Mouse (Mus musculus): ENCODE results near the gene Cic. TPM values are rescaled to one million over a fixed set of nuclear protein-coding genes. Genes with fewer than 3 reads are reported as not detected.
A peak's percentile ranks its signal among the peaks of the same experiment; 100 is the strongest.

Gene Cic
- polyA plus RNA-seq, 1 experiment = 128 TPM

DNA sequence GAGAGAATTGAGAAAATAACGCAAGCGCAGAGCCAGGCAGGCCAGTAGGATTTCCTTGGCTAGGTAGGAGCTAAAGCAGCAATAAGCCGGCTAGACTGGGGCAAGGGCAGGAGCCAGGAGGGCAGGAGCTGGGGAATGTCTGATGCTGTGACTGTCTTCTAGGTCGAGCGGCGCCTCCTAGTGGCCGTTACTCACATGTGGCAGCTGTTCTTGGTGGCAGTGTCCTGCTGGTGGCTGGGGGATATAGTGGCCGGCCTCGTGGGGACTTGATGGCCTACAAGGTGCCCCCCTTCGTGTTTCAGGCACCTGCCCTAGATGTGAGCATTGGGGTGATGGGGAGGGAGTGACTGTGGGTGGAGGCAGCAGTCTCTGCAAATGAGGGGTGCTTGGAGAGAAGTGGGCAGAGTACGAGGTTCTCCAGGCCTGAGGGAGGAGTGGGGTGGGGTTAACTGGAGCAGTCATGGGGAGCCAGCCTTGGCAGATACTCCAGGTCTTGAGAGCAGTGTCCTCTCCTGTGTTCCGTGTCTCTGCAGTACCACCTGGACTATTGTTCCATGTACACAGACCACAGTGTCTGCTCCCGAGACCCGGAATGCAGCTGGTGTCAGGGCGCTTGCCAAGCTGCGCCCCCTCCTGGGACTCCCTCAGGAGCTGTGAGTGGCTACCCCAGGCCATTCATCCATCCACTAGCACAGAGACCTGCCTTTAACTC is 66.2 kb downstream of the Cic start:
- no peaks in the 10 kb centered on the region for H3K36me3 ChIP-seq (ENCODE audit: control insufficient read depth, insufficient read depth, low read length, poor library complexity, severe bottlenecking)
- TF ChIP-seq EP300 (IDR thresholded peaks at IDR 0.05; ENCODE audit: insufficient read depth, low read depth, low read length) (0 out of 2 replicates have a peak, but pooled peaks have one; percentile 9), POLR2A (IDR thresholded peaks at IDR 0.05; ENCODE audit: insufficient read depth, low read length) (no peak), CTCF (IDR thresholded peaks at IDR 0.05; ENCODE audit: low read depth, low read length) (peak; percentile 97)
- no peaks in the 10 kb centered on the region for H3K4me1 ChIP-seq (ENCODE audit: control insufficient read depth, insufficient read depth, low read length)
- no peaks in the 10 kb centered on the region for H3K27me3 ChIP-seq (ENCODE audit: control insufficient read depth, insufficient read depth, low read length, poor library complexity, severe bottlenecking)
- no peak overlapping the region for H3K9ac ChIP-seq (ENCODE audit: low read depth, poor library complexity, severe bottlenecking)
- no peak overlapping the region for H3K27ac ChIP-seq (ENCODE audit: insufficient read depth, low read length)
- no peak overlapping the region for H3K4me3 ChIP-seq (ENCODE audit: low read depth, low read length)
- H3K9me3 ChIP-seq (replicated peaks; ENCODE audit: control insufficient read depth, insufficient read depth, low read length, poor library complexity, severe bottlenecking) = no peaks in the 10 kb centered on the region

DNA sequence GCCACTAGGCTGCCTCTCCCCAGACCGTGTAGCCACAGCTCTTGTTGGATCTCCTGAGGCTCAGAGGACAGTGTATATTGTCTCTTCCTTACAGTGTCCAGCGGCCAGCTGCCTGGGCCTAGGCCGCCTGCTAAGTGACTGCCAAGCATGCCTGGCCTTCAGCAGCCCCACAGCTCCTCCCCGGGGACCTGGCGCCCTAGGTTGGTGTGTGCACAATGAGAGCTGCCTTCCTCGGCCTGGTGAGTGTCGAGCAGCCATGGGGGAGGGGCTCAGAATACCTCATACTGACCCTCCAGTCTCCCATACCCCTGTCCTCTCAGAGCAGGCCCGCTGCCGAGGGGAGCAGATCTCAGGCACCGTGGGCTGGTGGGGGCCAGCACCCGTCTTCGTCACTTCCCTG is 67.0 kb downstream of the Cic start:
- Histone ChIP-seq H3K9me3 (replicated peaks; ENCODE audit: control insufficient read depth, insufficient read depth, low read length, poor library complexity, severe bottlenecking) (no peaks in the 10 kb centered on the region), H3K4me1 (ENCODE audit: control insufficient read depth, insufficient read depth, low read length) (no peaks in the 10 kb centered on the region), H3K4me3 (ENCODE audit: low read depth, low read length) (no peak overlapping the region), H3K27me3 (ENCODE audit: control insufficient read depth, insufficient read depth, low read length, poor library complexity, severe bottlenecking) (no peaks in the 10 kb centered on the region), H3K9ac (ENCODE audit: low read depth, poor library complexity, severe bottlenecking) (no peak overlapping the region), H3K36me3 (ENCODE audit: control insufficient read depth, insufficient read depth, low read length, poor library complexity, severe bottlenecking) (no peaks in the 10 kb centered on the region), H3K27ac (ENCODE audit: insufficient read depth, low read length) (no peak overlapping the region)
- TF ChIP-seq EP300 (IDR thresholded peaks at IDR 0.05; ENCODE audit: insufficient read depth, low read depth, low read length) = no peak
- TF ChIP-seq POLR2A (IDR thresholded peaks at IDR 0.05; ENCODE audit: insufficient read depth, low read length) = no peak
- no peak for TF ChIP-seq CTCF (IDR thresholded peaks at IDR 0.05; ENCODE audit: low read depth, low read length)

DNA sequence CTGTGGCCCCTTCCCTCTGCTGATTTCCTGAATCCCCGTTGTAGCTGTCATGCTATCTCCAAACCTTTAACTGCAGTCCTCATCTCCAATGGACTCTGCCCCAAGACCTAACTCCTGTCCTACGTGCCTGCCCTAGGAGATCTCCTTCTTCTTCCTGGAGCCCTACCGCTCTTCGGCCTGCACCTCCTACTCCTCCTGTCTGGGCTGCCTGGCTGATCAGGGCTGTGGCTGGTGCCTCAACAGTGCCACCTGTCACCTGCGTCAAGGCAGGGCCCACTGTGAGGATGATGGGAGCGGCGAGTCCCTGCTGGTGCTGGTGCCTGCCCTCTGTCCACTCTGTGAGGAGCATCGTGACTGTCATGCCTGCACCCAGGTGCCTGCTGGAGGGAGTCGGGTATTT is 71.8 kb downstream of the Cic start:
- H3K27ac ChIP-seq (ENCODE audit: insufficient read depth, low read length) = no peak overlapping the region
- H3K27me3 ChIP-seq (ENCODE audit: control insufficient read depth, insufficient read depth, low read length, poor library complexity, severe bottlenecking) = no peaks in the 10 kb centered on the region
- no peaks in the 10 kb centered on the region for H3K4me1 ChIP-seq (ENCODE audit: control insufficient read depth, insufficient read depth, low read length)
- TF ChIP-seq CTCF (IDR thresholded peaks at IDR 0.05; ENCODE audit: low read depth, low read length) = no peak
- H3K36me3 ChIP-seq (ENCODE audit: control insufficient read depth, insufficient read depth, low read length, poor library complexity, severe bottlenecking) = no peaks in the 10 kb centered on the region
- H3K9ac ChIP-seq (ENCODE audit: low read depth, poor library complexity, severe bottlenecking) = no peak overlapping the region
- H3K4me3 ChIP-seq (ENCODE audit: low read depth, low read length) = no peak overlapping the region
- H3K9me3 ChIP-seq (replicated peaks; ENCODE audit: control insufficient read depth, insufficient read depth, low read length, poor library complexity, severe bottlenecking) = no peaks in the 10 kb centered on the region

DNA sequence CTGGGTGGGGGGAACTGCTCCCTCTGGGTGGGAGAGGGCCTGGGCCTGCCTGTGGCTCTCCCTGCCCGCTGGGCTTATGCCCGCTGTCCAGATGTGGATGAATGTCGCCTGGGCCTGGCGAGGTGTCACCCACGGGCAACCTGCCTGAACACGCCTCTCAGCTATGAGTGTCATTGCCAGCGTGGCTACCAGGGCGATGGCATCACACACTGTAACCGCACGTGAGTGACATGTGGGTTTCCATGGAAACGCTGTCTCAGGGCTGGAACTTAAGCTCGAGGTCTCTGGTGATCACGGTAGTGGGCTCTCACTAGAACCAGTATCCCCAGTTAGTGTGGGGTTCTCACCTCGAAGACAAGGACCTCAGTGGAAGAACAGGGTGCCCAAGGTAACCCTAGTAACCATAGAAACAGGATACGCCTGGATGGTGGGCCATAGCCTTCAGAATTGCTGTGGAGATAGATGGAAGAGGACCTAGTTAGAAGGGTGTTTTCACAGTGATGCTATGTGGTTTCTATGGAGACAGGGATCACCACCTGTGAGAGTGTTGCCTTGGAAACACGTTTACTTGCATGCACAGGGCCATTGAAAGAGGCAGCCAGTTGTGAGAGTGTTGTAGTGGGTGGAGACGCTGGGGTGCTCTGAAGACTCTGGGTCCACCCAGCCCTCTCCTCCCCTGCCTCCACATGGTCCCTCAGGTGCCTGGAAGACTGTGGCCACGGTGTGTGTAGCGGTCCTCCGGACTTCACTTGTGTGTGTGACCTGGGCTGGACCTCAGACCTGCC is 73.7 kb downstream of the Cic start:
- Histone ChIP-seq H3K27me3 (ENCODE audit: control insufficient read depth, insufficient read depth, low read length, poor library complexity, severe bottlenecking) (no peaks in the 10 kb centered on the region), H3K9me3 (replicated peaks; ENCODE audit: control insufficient read depth, insufficient read depth, low read length, poor library complexity, severe bottlenecking) (no peaks in the 10 kb centered on the region), H3K36me3 (ENCODE audit: control insufficient read depth, insufficient read depth, low read length, poor library complexity, severe bottlenecking) (no peaks in the 10 kb centered on the region), H3K9ac (ENCODE audit: low read depth, poor library complexity, severe bottlenecking) (no peak overlapping the region), H3K4me3 (ENCODE audit: low read depth, low read length) (no peak overlapping the region), H3K4me1 (ENCODE audit: control insufficient read depth, insufficient read depth, low read length) (no peaks in the 10 kb centered on the region), H3K27ac (ENCODE audit: insufficient read depth, low read length) (no peak overlapping the region)
- TF ChIP-seq CTCF (IDR thresholded peaks at IDR 0.05; ENCODE audit: low read depth, low read length) = no peak
- no peak for TF ChIP-seq EP300 (IDR thresholded peaks at IDR 0.05; ENCODE audit: insufficient read depth, low read depth, low read length)
- TF ChIP-seq POLR2A (IDR thresholded peaks at IDR 0.05; ENCODE audit: insufficient read depth, low read length) = no peak

Other genes starting within 250 kb of the Cic start
- gene Grik5, start 195.4 kb upstream of the Cic start, polyA plus RNA-seq (2011; ENCODE audit: insufficient read depth, insufficient read length, low read depth, missing spikeins) = 31.5 and 40.0 TPM in 2 replicates
- gene Zfp574, start 195.1 kb upstream of the Cic start, polyA plus RNA-seq (2011; ENCODE audit: insufficient read depth, insufficient read length, low read depth, missing spikeins) = 13.5 and 14.8 TPM in 2 replicates
- 1.8 and 2.1 TPM in 2 replicates for gene Pou2f2, start 88.0 kb upstream of the Cic start, polyA plus RNA-seq (2011; ENCODE audit: insufficient read depth, insufficient read length, low read depth, missing spikeins)
- gene Dedd2, start 47.1 kb upstream of the Cic start, polyA plus RNA-seq (2011; ENCODE audit: insufficient read depth, insufficient read length, low read depth, missing spikeins) = 9.6 and 10.2 TPM in 2 replicates
- 6.5 and 7.2 TPM in 2 replicates for gene Zfp526, start 46.3 kb upstream of the Cic start, polyA plus RNA-seq (2011; ENCODE audit: insufficient read depth, insufficient read length, low read depth, missing spikeins)
- gene Gsk3a, start 29.9 kb upstream of the Cic start, polyA plus RNA-seq (2011; ENCODE audit: insufficient read depth, insufficient read length, low read depth, missing spikeins) = 77.3 and 84.3 TPM in 2 replicates
- 61.8 and 63.8 TPM in 2 replicates for gene Erf, start 16.9 kb upstream of the Cic start, polyA plus RNA-seq (2011; ENCODE audit: insufficient read depth, insufficient read length, low read depth, missing spikeins)
- 47.8 and 55.6 TPM in 2 replicates for gene Pafah1b3, start 30.3 kb downstream of the Cic start, polyA plus RNA-seq (2011; ENCODE audit: insufficient read depth, insufficient read length, low read depth, missing spikeins)
- gene Prr19, start 33.7 kb downstream of the Cic start, polyA plus RNA-seq (2011; ENCODE audit: insufficient read depth, insufficient read length, low read depth, missing spikeins) = 1.3 and 1.6 TPM in 2 replicates
- 2.0 and 2.5 TPM in 2 replicates for gene Tmem145, start 38.4 kb downstream of the Cic start, polyA plus RNA-seq (2011; ENCODE audit: insufficient read depth, insufficient read length, low read depth, missing spikeins)
- 22.2 and 25.7 TPM in 2 replicates for gene Megf8, start 49.5 kb downstream of the Cic start, polyA plus RNA-seq (2011; ENCODE audit: insufficient read depth, insufficient read length, low read depth, missing spikeins)
- not detected in 2 replicates for gene Cnfn, start 102.0 kb downstream of the Cic start, polyA plus RNA-seq (2011; ENCODE audit: insufficient read depth, insufficient read length, low read depth, missing spikeins)
- gene Lipe, start 131.0 kb downstream of the Cic start, polyA plus RNA-seq (2011; ENCODE audit: insufficient read depth, insufficient read length, low read depth, missing spikeins) = 18.0 and 18.9 TPM in 2 replicates
- not detected in 2 replicates for gene Cxcl17, start 145.2 kb downstream of the Cic start, polyA plus RNA-seq (2011; ENCODE audit: insufficient read depth, insufficient read length, low read depth, missing spikeins)
- gene Ceacam1, start 209.9 kb downstream of the Cic start, polyA plus RNA-seq (2011; ENCODE audit: insufficient read depth, insufficient read length, low read depth, missing spikeins) = 1.1 and 1.5 TPM in 2 replicates